Mouse (Mus musculus) bone marrow, adult 2 months (tissue): ENCODE measurements around the gene Dync1i2.

Source experiments
- CTCF ChIP-seq: fragments of 200-500 bp; IDR thresholded peaks from 2 replicates; pipeline ENCODE4 v1.5.1; 2011; ENCODE audit warnings: low read length, control low read depth; ENCODE audit not compliant: control insufficient read depth, insufficient read depth
- POLR2A ChIP-seq: fragments of 200-500 bp; IDR thresholded peaks from 2 replicates; pipeline ENCODE4 v1.6.1; 2011; ENCODE audit warnings: low read depth, mild to moderate bottlenecking, control low read depth, low read length, borderline replicate concordance; ENCODE audit not compliant: control insufficient read depth

DNA sequence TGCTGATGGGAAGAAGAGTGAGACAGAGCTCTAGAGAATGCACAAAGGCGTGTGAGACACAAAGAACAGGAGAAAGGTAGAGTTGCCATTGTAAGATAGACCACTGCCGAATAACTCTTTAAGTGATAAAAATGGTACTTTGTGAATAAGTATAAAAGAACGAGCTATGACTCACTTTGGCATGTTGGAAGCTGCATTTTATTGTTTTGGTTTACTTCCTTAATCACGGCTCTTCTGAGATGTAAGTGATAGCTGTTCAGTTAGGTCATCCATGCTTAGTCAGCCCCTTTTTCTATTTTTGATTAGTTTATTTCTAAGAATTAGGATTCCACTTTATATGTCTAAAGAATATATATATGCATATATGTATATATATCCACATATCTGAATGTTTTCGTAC is 20.4 kb downstream of the Dync1i2 start:
- TF ChIP-seq CTCF (no peak), POLR2A (no peak)
